Mouse (Mus musculus): Measurements from ENCODE around the gene Dbi. TPM values are rescaled to one million over a fixed set of nuclear protein-coding genes. Genes with fewer than 3 reads are reported as not detected.

Gene Dbi
- total RNA-seq, 1 experiment from 2014 or later, result 294 TPM

Other genes with a start within 250 kb of the Dbi start
- 4.1 and 5.3 TPM in 2 replicates for gene Tmem177, start 207.9 kb downstream of the Dbi start, total RNA-seq (2017)
- not detected in 2 replicates for gene Cfap221, start 123.8 kb downstream of the Dbi start, total RNA-seq (2017)
- gene Sctr, start 114.2 kb downstream of the Dbi start, total RNA-seq (2017), result not detected in 2 replicates
- gene Tmem37, start 47.0 kb downstream of the Dbi start, total RNA-seq (2017), result 0.78 and 0.87 TPM in 2 replicates
- 4.1 and 12.9 TPM in 2 replicates for gene 3110009E18Rik, start 109 bp upstream of the Dbi start, total RNA-seq (2017)
- 21.2 and 30.0 TPM in 2 replicates for gene Steap3, start 151.6 kb upstream of the Dbi start, total RNA-seq (2017)
- not detected in 2 replicates for gene C1ql2, start 219.5 kb upstream of the Dbi start, total RNA-seq (2017)